14 mouse cellular contexts compared by ENCODE assay signal in the genomic region with DNA sequence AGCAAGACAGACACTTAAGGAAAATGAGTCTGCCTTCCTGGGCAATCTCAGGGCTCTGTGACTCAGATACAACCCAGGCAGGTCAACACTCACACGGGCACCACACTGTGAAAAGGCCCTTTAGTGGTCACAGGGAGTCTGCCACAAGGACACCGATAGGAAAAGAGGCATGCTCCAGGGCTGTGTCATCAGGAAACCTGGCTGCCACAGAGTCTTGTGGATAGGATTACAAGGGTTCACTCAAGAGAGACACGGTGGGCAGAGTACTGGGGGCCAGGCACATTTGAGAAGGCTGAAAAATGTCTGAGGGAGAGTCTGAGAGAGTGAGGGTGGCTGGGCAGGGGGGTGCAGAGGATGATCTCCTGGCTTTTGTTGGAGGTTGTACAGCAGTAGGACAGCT.
"Had no signal": no experiment of that assay in that cellular context is flagged by ENCODE, and none has a peak within 500 bp of the region (broad histone marks: within the 10 kb centered on the region; RNA-seq: fewer than 3 reads in every experiment).

No protein-coding gene starts in this region.

- DNase-seq: kidney, postnatal 10 days; lung, adult 2 months; lung, postnatal 36 days; right cerebral cortex, postnatal 14 days; thymus, adult 18-20 months; thymus, postnatal 14 days had no signal

- H3K27me3 ChIP-seq: liver, embryonic 15.5 days; midbrain, embryonic 13.5 days; stomach, embryonic 15.5 days had no signal

- H3K27ac ChIP-seq: left cerebral cortex, adult 2 months; limb, embryonic 10.5 days; liver, embryonic 15.5 days; midbrain, embryonic 13.5 days; stomach, embryonic 15.5 days had no signal

- H3K9ac ChIP-seq: liver, embryonic 15.5 days; midbrain, embryonic 13.5 days; stomach, embryonic 15.5 days had no signal

- H3K36me3 ChIP-seq: limb, embryonic 10.5 days; liver, embryonic 15.5 days; midbrain, embryonic 13.5 days; stomach, embryonic 15.5 days had no signal

- H3K4me2 ChIP-seq: liver, embryonic 11.5 days; liver, embryonic 15.5 days; midbrain, embryonic 13.5 days; stomach, embryonic 15.5 days had no signal

- ATAC-seq: intestine, postnatal 0 days; lung, postnatal 0 days; midbrain, embryonic 13.5 days had no signal

- H3K9me3 ChIP-seq: limb, embryonic 10.5 days; liver, embryonic 15.5 days; midbrain, embryonic 13.5 days; stomach, embryonic 15.5 days had no signal

- H3K4me3 ChIP-seq: left cerebral cortex, adult 2 months; limb, embryonic 10.5 days; liver, embryonic 15.5 days; midbrain, embryonic 13.5 days; stomach, embryonic 15.5 days had no signal

- H3K4me1 ChIP-seq: liver, embryonic 15.5 days had no signal
